Mouse (Mus musculus) erythroblast, embryonic 14.5 days (primary cell): ENCODE results near the gene Rnf115. TPM values are rescaled to one million over a fixed set of nuclear protein-coding genes. Genes with fewer than 3 reads are reported as not detected.
"Not testable (repeated sequence)": the region's sequence is repeated elsewhere in the genome, so short reads cannot be mapped to it uniquely, and the experiment has no call there.

Experiments
- H3K27me3 ChIP-seq: 2 replicates; pipeline ENCODE4 v1.6.1; 2012; ENCODE audit warnings: inconsistent platforms; ENCODE audit not compliant: control insufficient read depth
- H3K36me3 ChIP-seq: 2 replicates; pipeline ENCODE4 v1.6.1; 2012; ENCODE audit warnings: mild to moderate bottlenecking, inconsistent platforms; ENCODE audit not compliant: control insufficient read depth
- H3K4me1 ChIP-seq: 2 replicates; pipeline ENCODE4 v1.6.1; 2012; ENCODE audit warnings: inconsistent platforms; ENCODE audit not compliant: control insufficient read depth
- H3K4me3 ChIP-seq: replicated peaks from 2 replicates; pipeline ENCODE3; 2012; ENCODE audit warnings: moderate library complexity, mild to moderate bottlenecking, inconsistent platforms
- H3K9me3 ChIP-seq: 2 replicates; pipeline ENCODE4 v1.6.1; 2012; ENCODE audit warnings: low read length, inconsistent platforms, mixed read lengths; ENCODE audit not compliant: control insufficient read depth
- GATA1 ChIP-seq: IDR thresholded peaks from 2 replicates; pipeline ENCODE4 v1.6.1; 2012; ENCODE audit warnings: low read length, inconsistent platforms, mixed read lengths
- TAL1 ChIP-seq: IDR thresholded peaks from 3 replicates; pipeline ENCODE4 v1.6.1; 2012; ENCODE audit warnings: low read length, inconsistent platforms, mixed read lengths
- polyA plus RNA-seq: library from polyadenylated mRNA; stranded (reverse); fragments of >175 nt; gene quantifications from 2 replicates; pipeline ENCODE4 v1.2.3, GENCODE M21; 2012

The Rnf115 gene
- polyA plus RNA-seq: 0.76 and 0.98 TPM in 2 replicates

DNA sequence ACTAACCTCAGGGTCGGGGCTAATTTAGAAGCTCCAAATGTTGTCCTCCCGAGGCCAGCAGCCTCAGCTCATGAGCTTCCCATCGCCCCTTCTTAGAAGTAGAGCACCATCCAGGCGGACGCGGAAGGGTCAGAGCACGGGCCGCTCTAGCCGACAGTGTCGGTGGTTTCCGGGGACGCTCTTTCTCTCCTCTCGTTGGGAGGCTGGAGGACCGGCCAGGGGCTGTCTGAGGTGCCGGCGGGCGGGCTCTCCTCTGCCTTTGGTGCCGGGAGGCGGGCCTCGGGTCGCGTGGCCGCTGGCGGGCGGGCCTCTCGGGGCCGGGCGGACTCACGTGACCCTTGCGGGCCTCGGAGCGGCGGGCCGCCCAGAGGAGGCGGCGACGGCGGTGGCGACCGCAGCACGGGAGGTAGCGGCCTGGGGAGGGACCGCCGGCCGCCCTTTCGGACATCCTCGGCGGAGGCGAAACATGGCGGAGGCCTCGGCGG is at the start of gene Rnf115, which contains the start of gene Polr3c:
Rnf115 (plus strand) TSS at position 322 of the 485 bp plus-strand sequence.
Polr3c (minus strand) TSS at position 286 of the 485 bp plus-strand sequence.
- H3K9me3 ChIP-seq: no peaks in the 10 kb centered on the region
- peak within 1 kb of the TSS; percentile 97 for H3K4me3 ChIP-seq
- H3K36me3 ChIP-seq: peaks cover 30% of the 10 kb centered on the region
- TF ChIP-seq GATA1: no peak
- TF ChIP-seq TAL1: no peak
- H3K27me3 ChIP-seq: no peaks in the 10 kb centered on the region
- peaks cover 53% of the 10 kb centered on the region for H3K4me1 ChIP-seq

- Histone ChIP-seq H3K36me3 (no peaks in the 10 kb centered on the region), H3K4me1 (peaks cover 17% of the 10 kb centered on the region), H3K9me3 (no peaks in the 10 kb centered on the region), H3K27me3 (peaks cover 14% of the 10 kb centered on the region), H3K4me3 (no peak overlapping the region)
- TF ChIP-seq GATA1: no peak
- TF ChIP-seq TAL1: no peak
These were observed 49.0 kb upstream of the Rnf115 start for GRCm38 (mm10) chr3:96678456-96678855.

GRCm38 (mm10) chr3:96679159-96679674 is 48.2 kb upstream of the Rnf115 start:
- Histone ChIP-seq H3K36me3 (no peaks in the 10 kb centered on the region), H3K4me1 (peaks cover 17% of the 10 kb centered on the region), H3K4me3 (no peak overlapping the region), H3K27me3 (peaks cover 21% of the 10 kb centered on the region), H3K9me3 (no peaks in the 10 kb centered on the region)
- TF ChIP-seq TAL1 (no peak), GATA1 (no peak)

DNA sequence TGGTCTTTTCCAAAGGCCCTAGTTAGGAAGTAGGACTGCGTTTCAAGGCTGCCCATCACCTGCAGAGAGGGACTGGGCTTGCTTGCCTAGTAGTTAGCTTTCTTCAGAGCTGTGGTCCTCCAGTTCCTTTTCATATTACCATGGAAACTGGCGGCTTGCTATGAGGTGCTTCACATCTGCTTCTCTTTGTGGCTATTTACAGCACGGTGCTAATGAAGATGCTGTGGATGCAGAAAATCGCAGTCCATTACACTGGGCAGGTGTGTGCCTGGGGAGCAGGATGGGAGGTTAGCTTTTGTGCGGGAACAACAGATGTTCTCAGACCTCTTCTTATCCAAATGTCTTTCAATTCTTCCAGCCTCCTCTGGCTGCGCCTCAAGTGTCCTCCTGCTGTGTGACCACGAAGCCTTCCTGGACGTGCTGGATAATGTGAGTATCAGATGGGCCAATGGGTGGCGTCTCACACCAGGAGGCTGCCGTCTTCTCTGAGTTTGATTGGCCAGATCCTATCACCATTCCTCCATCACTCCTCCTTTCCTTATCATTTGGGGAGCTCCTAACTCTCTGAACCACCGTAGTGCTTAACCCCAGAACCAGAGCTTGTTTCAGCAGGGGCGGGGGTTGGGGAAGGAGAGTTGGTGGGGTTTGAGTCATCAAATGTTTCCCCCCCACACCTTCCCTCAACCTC is 47.1 kb upstream of the Rnf115 start:
- peaks cover 33% of the 10 kb centered on the region for H3K27me3 ChIP-seq

GRCm38 (mm10) chr3:96683496-96683895 is 44.0 kb upstream of the Rnf115 start:
- Histone ChIP-seq H3K4me1 (peaks cover 20% of the 10 kb centered on the region), H3K36me3 (no peaks in the 10 kb centered on the region), H3K4me3 (no peak overlapping the region), H3K27me3 (peaks cover 50% of the 10 kb centered on the region), H3K9me3 (no peaks in the 10 kb centered on the region)
- no peak for TF ChIP-seq TAL1
- TF ChIP-seq GATA1: no peak

More for the DNA sequence above, 47.1 kb upstream of the Rnf115 start:
- Histone ChIP-seq H3K4me1 (peaks cover 20% of the 10 kb centered on the region), H3K4me3 (no peak overlapping the region), H3K9me3 (no peaks in the 10 kb centered on the region), H3K36me3 (no peaks in the 10 kb centered on the region)
- TF ChIP-seq TAL1 (no peak), GATA1 (no peak)

GRCm38 (mm10) chr3:96684151-96684821 is 43.2 kb upstream of the Rnf115 start:
- Histone ChIP-seq H3K9me3 (no peaks in the 10 kb centered on the region), H3K27me3 (peaks cover 56% of the 10 kb centered on the region), H3K36me3 (no peaks in the 10 kb centered on the region), H3K4me1 (peaks cover 12% of the 10 kb centered on the region), H3K4me3 (no peak overlapping the region)
- TF ChIP-seq TAL1: no peak
- TF ChIP-seq GATA1: no peak

DNA sequence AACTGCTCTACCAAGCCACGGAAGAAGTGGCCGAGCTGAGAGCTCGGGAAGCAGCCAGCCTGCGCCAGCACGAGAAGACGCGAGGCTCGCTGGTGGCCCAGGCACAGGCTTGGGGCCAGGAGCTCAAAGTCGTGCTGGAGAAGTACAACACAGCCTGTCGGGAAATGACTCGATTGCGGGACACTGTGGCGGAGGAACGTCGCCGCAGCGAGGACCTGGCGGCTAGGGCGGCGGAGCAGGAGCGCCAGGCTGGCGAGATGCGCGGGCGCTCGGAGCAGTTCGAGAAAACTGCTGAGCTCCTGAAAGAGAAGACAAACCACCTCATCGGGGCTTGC is 42.7 kb upstream of the Rnf115 start:
- H3K27me3 ChIP-seq: peaks cover 59% of the 10 kb centered on the region
- H3K9me3 ChIP-seq: no peaks in the 10 kb centered on the region
- TF ChIP-seq GATA1 (no peak), TAL1 (no peak)
- H3K36me3 ChIP-seq: no peaks in the 10 kb centered on the region
- H3K4me3 ChIP-seq: no peak overlapping the region
- H3K4me1 ChIP-seq: peaks cover 8% of the 10 kb centered on the region

GRCm38 (mm10) chr3:96686057-96686456 is 41.4 kb upstream of the Rnf115 start:
- H3K4me1 ChIP-seq, H3K36me3 ChIP-seq, H3K9me3 ChIP-seq, H3K4me3 ChIP-seq: not testable (repeated sequence)
- peaks cover 63% of the 10 kb centered on the region for H3K27me3 ChIP-seq

GRCm38 (mm10) chr3:96688854-96689253 is 38.6 kb upstream of the Rnf115 start:
- H3K9me3 ChIP-seq: no peaks in the 10 kb centered on the region
- H3K4me1 ChIP-seq: peaks cover 3% of the 10 kb centered on the region; the same call in 1 of the 2 replicates
- no peaks in the 10 kb centered on the region for H3K36me3 ChIP-seq
- H3K27me3 ChIP-seq: peaks cover 50% of the 10 kb centered on the region
- TF ChIP-seq TAL1 (no peak), GATA1 (no peak)
- no peak overlapping the region for H3K4me3 ChIP-seq
